Mouse (Mus musculus) embryonic facial prominence, embryonic 14.5 days (tissue): ENCODE results near the gene Msi2. TPM values are rescaled to one million over a fixed set of nuclear protein-coding genes. Genes with fewer than 3 reads are reported as not detected.

Source experiments
- ATAC-seq: fragments of 200-750 bp; cut with Nextera tagmentation; 2 replicates; pipeline ENCODE4 v1.8.0; 2017; ENCODE audit warnings: low read depth, moderate number of reproducible peaks, moderate TSS enrichment
- DNase-seq: peaks from one replicate; pipeline ENCODE4 v3.0.0-alpha.2; 2015; ENCODE audit warnings: low spot score
- H3K27ac ChIP-seq: fragments of 300-500 bp; sonication (generic); replicated peaks from 2 replicates; pipeline ENCODE4 v1.5.1; 2014; ENCODE audit warnings: low read depth, mild to moderate bottlenecking, low read length, moderate library complexity
- H3K27me3 ChIP-seq: fragments of 300-500 bp; sonication (generic); replicated peaks from 2 replicates; pipeline ENCODE4 v1.6.1; 2014; ENCODE audit warnings: low read length; ENCODE audit not compliant: control insufficient read depth, insufficient read depth
- H3K36me3 ChIP-seq: fragments of 300-500 bp; sonication (generic); 2 replicates; pipeline ENCODE4 v1.6.1; 2014; ENCODE audit warnings: low read length, mixed read lengths; ENCODE audit not compliant: control insufficient read depth, insufficient read depth
- H3K4me1 ChIP-seq: fragments of 300-500 bp; sonication (generic); 2 replicates; pipeline ENCODE4 v1.6.1; 2014; ENCODE audit warnings: antibody characterized with exemption, low read length; ENCODE audit not compliant: control insufficient read depth, insufficient read depth
- H3K4me2 ChIP-seq: fragments of 300-500 bp; sonication (generic); 2 replicates; pipeline ENCODE4 v1.6.1; 2014; ENCODE audit warnings: low read depth, mild to moderate bottlenecking, low read length, moderate library complexity, mixed read lengths
- H3K4me3 ChIP-seq: fragments of 300-500 bp; sonication (generic); 2 replicates; pipeline ENCODE4 v1.5.1; 2014; ENCODE audit warnings: low read depth, mild to moderate bottlenecking, low read length
- H3K9ac ChIP-seq: fragments of 300-500 bp; sonication (generic); 2 replicates; pipeline ENCODE4 v1.6.1; 2014; ENCODE audit warnings: low read depth, mild to moderate bottlenecking, low read length, moderate library complexity, mixed read lengths
- H3K9me3 ChIP-seq: fragments of 300-500 bp; sonication (generic); 2 replicates; pipeline ENCODE4 v1.6.1; 2016; ENCODE audit warnings: low read length; ENCODE audit not compliant: control insufficient read depth
- WGBS: fragments of 180-500 bp; shearing (Covaris S2); extraction: QIAGEN DNeasy Blood & Tissue Kit; methylation state at CpG from one replicate; pipeline ENCODE4 v1.1.7; 2014; 5-methylcytosine and 5-hydroxymethylcytosine counted together
- polyA plus RNA-seq: library from polyadenylated mRNA; unstranded; fragments of >200 nt; fragmentation: Nextera tagmentation; extraction: Ambion mirVana; gene quantifications from 2 replicates; pipeline ENCODE4 v1.2.1, GENCODE M21; 2014

Msi2 gene
- polyA plus RNA-seq, 1 experiment from 2014 or later: 15.2 TPM

DNA sequence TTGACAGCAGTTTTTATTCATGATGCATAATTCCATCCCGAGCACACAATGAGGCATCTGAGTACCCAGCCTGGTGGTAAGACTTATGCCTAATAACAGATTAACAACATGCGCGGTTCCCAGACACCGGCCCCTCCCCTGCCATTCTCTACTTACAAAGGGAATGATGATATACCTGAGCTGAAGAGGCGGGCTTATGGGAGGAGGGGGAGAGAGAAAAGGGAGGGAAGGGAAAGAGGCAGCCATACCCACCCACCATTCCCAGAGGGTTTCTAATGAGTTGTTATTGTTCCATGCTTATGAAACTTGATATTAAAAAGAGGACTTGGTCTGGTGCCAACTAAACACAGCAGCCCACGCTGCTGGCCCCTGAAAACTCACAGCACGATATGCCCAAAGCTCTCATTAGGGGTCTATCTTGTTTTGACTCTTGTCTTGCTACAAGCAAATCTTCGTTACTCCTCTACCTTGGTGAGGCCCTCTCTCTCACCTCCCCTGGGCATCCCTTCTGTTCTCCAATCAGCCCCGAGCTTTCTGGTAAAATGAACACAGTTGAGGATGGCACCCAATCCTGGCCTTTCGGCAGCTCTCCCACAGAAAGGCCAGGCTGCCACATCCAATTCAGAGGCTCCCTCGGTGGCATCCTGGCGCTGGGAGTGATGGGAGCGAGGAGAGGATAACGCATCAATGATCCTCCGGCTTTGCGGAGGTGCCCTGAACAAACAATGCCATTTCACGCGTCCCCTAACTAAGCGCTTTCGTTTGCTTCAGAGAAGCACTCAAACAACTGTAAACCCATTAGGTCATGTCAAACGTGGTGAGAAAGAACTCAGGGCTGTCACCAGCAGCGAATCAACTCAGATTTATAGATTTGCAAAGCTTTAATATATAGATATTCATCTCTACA lies 286.7 kb downstream of the Msi2 start:
- ATAC-seq (peak; percentile 75), DNase-seq (peak; percentile 83)
- WGBS: 60% methylated on average over 22 of the region's 22 CpGs
- Histone ChIP-seq H3K27me3 (no peaks in the 10 kb centered on the region), H3K27ac (peak overlapping the region; percentile 46), H3K9ac (no peak overlapping the region), H3K4me2 (no peak overlapping the region), H3K4me1 (peaks cover 14% of the 10 kb centered on the region), H3K4me3 (no peak overlapping the region), H3K9me3 (no peaks in the 10 kb centered on the region), H3K36me3 (no peaks in the 10 kb centered on the region)

DNA sequence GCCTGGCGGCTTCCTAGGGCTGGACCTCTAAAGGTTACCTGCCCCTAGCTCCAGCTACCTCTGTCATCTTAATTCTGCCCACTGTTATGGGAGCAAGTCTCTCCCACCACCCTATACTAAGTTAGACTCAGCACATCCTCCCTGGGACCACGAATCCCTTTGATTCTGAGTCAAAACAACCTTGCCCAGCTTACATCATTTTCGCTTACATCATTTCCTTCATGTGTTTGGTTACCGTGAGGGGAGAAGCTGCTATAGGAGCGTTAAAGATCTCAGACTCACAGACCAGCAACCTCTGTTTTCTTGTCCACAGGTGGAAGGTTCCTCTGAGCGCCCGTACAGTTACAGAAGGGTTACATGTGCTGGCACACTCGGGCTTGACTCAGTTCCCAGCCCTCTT lies 288.0 kb downstream of the Msi2 start:
- Histone ChIP-seq H3K27me3 (no peaks in the 10 kb centered on the region), H3K4me3 (no peak overlapping the region), H3K4me2 (no peak overlapping the region), H3K9ac (no peak overlapping the region), H3K36me3 (no peaks in the 10 kb centered on the region), H3K4me1 (peaks cover 22% of the 10 kb centered on the region), H3K27ac (no peak overlapping the region), H3K9me3 (no peaks in the 10 kb centered on the region)
- 83% methylated on average over 8 of the region's 8 CpGs for WGBS
- DNase-seq (no peak), ATAC-seq (no peak)

DNA sequence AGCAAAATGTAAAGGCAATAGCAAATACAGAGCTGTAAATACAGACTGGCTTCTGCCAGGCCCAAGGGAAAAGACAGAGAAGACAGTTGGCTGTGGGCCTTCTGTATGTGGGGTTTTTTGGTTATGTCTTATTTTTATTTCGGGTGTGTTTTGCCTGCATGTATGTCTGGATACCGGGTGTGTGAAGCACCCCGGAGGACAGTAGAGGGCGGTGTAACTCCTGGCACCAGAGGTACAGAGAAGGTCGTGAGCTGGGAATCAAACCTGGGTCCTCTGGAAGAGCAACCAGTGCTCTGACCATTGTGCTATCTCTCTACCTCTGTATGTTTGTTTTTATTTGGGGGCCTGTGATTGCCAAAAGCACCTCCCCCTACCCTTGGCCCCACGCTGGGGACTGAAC lies 288.6 kb downstream of the Msi2 start:
- no peak for ATAC-seq
- no peaks in the 10 kb centered on the region for H3K27me3 ChIP-seq
- peaks cover 26% of the 10 kb centered on the region for H3K4me1 ChIP-seq
- WGBS: 93% methylated on average over 6 of the region's 6 CpGs
- no peaks in the 10 kb centered on the region for H3K9me3 ChIP-seq
- H3K36me3 ChIP-seq: no peaks in the 10 kb centered on the region
- H3K4me2 ChIP-seq: no peak overlapping the region
- no peak for DNase-seq
- no peak overlapping the region for H3K27ac ChIP-seq
- H3K9ac ChIP-seq: no peak overlapping the region
- no peak overlapping the region for H3K4me3 ChIP-seq

DNA sequence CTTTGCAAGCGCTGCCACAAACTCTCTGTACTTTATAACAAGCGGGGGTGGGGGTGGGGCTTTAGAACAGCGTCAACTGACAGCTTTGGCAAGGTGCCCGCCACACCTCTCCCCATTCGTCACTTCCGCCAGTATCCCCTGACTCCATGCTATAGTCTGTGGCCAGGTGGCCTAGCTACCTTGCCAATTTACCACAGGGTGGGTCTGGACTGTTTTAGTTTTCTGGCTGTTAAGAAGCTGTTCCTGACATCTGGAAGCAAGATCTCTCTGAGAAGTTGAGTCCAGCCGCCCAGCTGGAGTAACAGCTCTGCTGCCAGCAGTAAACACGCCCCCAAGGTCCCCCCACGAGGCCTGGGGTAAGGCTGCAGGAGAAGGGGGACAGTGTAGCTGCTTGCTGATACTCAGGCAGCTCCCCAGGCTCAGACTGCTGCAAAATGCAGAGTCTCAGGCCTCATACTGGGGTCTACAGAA lies 292.6 kb downstream of the Msi2 start:
- DNase-seq: peak; percentile 86
- no peak overlapping the region for H3K9ac ChIP-seq
- H3K4me3 ChIP-seq: no peak overlapping the region
- H3K36me3 ChIP-seq: no peaks in the 10 kb centered on the region
- no peaks in the 10 kb centered on the region for H3K9me3 ChIP-seq
- 22% methylated on average over 9 of the region's 9 CpGs for WGBS
- peak; percentile 86 for ATAC-seq
- peak overlapping the region; percentile 23; the same call in 1 of the 2 replicates for H3K27ac ChIP-seq
- no peak overlapping the region for H3K4me2 ChIP-seq
- peaks cover 30% of the 10 kb centered on the region for H3K4me1 ChIP-seq
- H3K27me3 ChIP-seq: no peaks in the 10 kb centered on the region

DNA sequence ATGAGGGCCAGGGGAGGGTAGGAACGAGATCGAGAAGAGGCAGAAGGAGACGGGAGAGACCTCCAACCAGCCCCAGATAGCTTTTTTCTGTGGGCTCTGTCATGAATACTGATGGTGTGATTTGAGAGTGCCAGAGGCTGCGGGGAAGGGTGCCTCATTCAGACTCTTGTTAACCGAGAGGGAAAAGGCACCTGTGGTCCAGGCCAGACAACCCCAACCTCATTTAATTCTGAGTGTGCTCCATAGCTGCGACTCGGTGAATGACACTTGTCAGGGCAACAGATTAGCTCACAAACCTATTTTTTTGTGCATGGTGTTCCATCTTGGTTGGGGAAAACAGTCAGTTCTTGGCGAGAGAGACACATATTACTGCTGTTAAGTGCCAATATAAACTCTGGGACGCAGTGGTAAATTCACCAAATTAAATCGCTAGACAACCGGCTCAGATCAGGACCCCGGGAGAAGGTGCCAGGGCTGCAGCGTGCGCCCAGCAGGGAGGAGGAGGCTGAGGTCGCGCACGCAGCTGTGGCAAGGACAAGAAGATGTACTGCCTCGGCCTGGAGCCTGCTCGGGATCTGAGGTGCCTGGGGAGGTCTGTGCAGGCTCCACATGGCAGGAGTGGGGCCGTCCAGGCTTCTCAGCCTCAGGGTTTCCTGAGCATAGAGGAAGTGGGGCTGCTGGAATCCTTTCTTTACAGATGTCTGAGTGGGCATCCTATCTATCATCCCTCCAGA lies 294.1 kb downstream of the Msi2 start:
- H3K4me2 ChIP-seq: no peak overlapping the region

DNA sequence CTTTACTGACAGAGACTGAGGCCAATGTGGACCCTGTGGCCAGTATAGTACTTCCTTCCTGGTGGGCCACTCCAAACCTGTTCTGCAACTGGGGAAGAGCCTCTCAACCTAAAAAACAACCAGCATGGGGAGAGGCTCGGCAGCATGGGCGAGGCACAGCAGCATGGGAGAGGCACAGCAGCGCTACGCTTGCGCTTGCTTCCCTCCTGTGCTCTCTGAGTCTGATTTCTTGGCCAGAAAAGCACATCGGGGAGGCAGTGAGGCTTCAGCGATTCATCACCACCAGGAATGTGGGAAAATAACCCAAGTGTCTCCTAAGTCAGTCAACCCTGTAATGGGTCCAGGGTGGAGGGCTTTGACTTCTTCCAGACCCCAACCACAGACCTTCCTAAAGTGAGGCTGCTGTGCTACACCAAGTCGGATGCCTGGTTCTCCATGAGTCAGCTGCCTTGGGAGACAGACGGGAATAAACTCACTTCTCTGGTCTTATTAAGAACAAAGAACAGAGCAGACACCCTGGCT lies 297.2 kb downstream of the Msi2 start:
- H3K4me2 ChIP-seq: no peak overlapping the region
- H3K36me3 ChIP-seq: no peaks in the 10 kb centered on the region
- DNase-seq (peak; percentile 35), ATAC-seq (no peak)
- H3K9me3 ChIP-seq: no peaks in the 10 kb centered on the region
- no peak overlapping the region for H3K4me3 ChIP-seq
- H3K4me1 ChIP-seq: peaks cover 29% of the 10 kb centered on the region
- H3K27me3 ChIP-seq: no peaks in the 10 kb centered on the region
- 40% methylated on average over 9 of the region's 9 CpGs for WGBS
- H3K9ac ChIP-seq: no peak overlapping the region
- H3K27ac ChIP-seq: peak overlapping the region; percentile 56; the same call in 1 of the 2 replicates

More for the DNA sequence above, 294.1 kb downstream of the Msi2 start:
- H3K36me3 ChIP-seq: no peaks in the 10 kb centered on the region
- H3K27ac ChIP-seq: no peak overlapping the region
- H3K4me1 ChIP-seq: peaks cover 34% of the 10 kb centered on the region
- H3K9me3 ChIP-seq: no peaks in the 10 kb centered on the region
- WGBS: 61% methylated on average over 20 of the region's 20 CpGs
- no peak for DNase-seq
- H3K4me3 ChIP-seq: no peak overlapping the region
- no peaks in the 10 kb centered on the region for H3K27me3 ChIP-seq
- no peak for ATAC-seq
- no peak overlapping the region for H3K9ac ChIP-seq

DNA sequence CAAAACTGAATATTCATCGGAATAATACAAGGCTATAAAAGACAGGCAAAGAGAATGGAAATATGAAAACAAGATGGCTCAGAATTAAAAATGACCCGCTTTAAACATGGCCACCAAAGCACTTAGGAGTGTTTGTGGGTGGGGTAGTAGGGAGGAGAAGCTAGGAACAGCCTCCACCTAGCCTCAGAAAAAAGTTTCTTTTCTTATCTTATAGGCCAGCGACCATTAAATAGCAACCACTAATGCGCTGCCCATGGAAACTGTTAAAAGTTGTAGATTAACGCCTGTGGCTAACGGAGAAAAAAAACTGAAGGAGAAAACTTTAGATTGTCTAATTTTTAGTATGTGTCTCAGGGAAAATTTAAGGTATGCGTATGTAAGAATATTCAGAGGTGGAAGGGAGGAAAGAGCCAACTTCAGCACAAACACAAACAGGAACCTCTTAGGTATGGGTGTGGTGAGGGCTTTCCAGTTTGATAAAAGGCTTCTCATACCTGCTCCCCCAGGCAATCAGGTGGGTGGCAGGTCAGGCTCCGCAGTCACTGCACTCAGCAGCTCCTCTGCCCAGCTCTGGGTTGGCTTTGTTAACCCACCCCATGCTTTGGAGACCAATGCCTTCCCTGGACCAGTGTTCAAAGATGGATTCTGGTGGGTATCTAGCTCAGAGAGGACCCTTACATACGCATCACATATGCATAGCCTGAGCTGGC lies 298.5 kb downstream of the Msi2 start:
- Histone ChIP-seq H3K9ac (no peak overlapping the region), H3K4me1 (peaks cover 19% of the 10 kb centered on the region), H3K4me3 (no peak overlapping the region), H3K27ac (no peak overlapping the region), H3K27me3 (no peaks in the 10 kb centered on the region), H3K4me2 (no peak overlapping the region), H3K36me3 (no peaks in the 10 kb centered on the region), H3K9me3 (no peaks in the 10 kb centered on the region)
- 86% methylated on average over 9 of the region's 9 CpGs for WGBS
- DNase-seq (no peak), ATAC-seq (no peak)

DNA sequence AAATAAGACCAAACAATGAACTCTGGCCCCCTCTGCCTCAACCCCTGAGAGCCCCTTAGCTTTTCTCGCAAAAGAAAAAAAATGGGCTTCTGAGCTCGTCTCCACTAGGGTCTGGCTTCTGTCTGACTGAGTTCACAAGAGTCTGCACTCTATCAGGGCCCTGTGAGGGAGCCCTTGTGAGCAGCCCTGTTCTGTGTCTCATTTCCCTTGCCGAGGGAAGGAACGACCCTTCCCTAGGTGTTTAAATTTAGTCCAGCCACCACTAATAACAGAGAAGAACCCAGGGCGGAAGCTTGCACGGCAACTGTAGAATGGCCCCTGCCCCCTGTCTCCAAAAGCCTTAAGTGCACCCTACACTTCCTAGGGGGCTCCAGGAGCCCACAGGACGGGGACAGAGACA lies 299.2 kb downstream of the Msi2 start:
- peaks cover 22% of the 10 kb centered on the region for H3K4me1 ChIP-seq
- H3K9me3 ChIP-seq: no peaks in the 10 kb centered on the region
- DNase-seq: no peak
- no peaks in the 10 kb centered on the region for H3K36me3 ChIP-seq
- 42% methylated on average over 7 of the region's 7 CpGs for WGBS
- no peak overlapping the region for H3K9ac ChIP-seq
- H3K4me2 ChIP-seq: no peak overlapping the region
- no peaks in the 10 kb centered on the region for H3K27me3 ChIP-seq
- no peak overlapping the region for H3K4me3 ChIP-seq
- no peak for ATAC-seq
- H3K27ac ChIP-seq: no peak overlapping the region
